Mouse (Mus musculus) thymus, postnatal 36 days (tissue): Measurements from ENCODE around the gene Tamm41.

Source experiments
- DNase-seq, 2 experiments: peaks; one replicate each; pipeline ENCODE4 v3.0.0; 2022; ENCODE audit warnings: mixed read lengths in 2 of 2

Tamm41 gene

GRCm38 (mm10) chr6:114970895-114971294, 66.8 kb downstream of the Tamm41 start:
- no peak for DNase-seq

GRCm38 (mm10) chr6:114970386-114970785, 67.3 kb downstream of the Tamm41 start:
- DNase-seq, result no peak

- peak; percentile 9 to 10 for DNase-seq
Measured at GRCm38 (mm10) chr6:114969213-114970120, 68.2 kb downstream of the Tamm41 start, which contains the start of gene Vgll4. TSS of gene Vgll4 (minus strand) at chr6:114969994.

- DNase-seq, result peak; percentile 37 to 47
Measured at GRCm38 (mm10) chr6:114968361-114969212, 69.1 kb downstream of the Tamm41 start.

- no peak for DNase-seq
Measured at GRCm38 (mm10) chr6:114967623-114968022, 70.1 kb downstream of the Tamm41 start.

- DNase-seq, result no peak
Measured at GRCm38 (mm10) chr6:114966396-114967154, 71.1 kb downstream of the Tamm41 start.

GRCm38 (mm10) chr6:114965802-114966201, 71.9 kb downstream of the Tamm41 start:
- DNase-seq, result no peak

GRCm38 (mm10) chr6:114965396-114965795, 72.3 kb downstream of the Tamm41 start:
- no peak for DNase-seq

GRCm38 (mm10) chr6:114964235-114964634, 73.4 kb downstream of the Tamm41 start:
- no peak for DNase-seq

- no peak for DNase-seq
Measured at GRCm38 (mm10) chr6:114963636-114964035, 74.0 kb downstream of the Tamm41 start.

GRCm38 (mm10) chr6:114961276-114962068, 76.2 kb downstream of the Tamm41 start:
- DNase-seq, result no peak

- no peak for DNase-seq
Measured at GRCm38 (mm10) chr6:114959012-114959398, 78.7 kb downstream of the Tamm41 start.

GRCm38 (mm10) chr6:114958249-114959011, 79.2 kb downstream of the Tamm41 start:
- DNase-seq, result no peak

- no peak for DNase-seq
Measured at GRCm38 (mm10) chr6:114957756-114958155, 79.9 kb downstream of the Tamm41 start.

GRCm38 (mm10) chr6:114954496-114954895, 83.2 kb downstream of the Tamm41 start:
- DNase-seq, result no peak
